Comparison of ENCODE assay signal across 8 mouse cellular contexts in genomic region chr2:23021721-23022120, GRCm38 (mm10). TPM values are rescaled to one million over a fixed set of nuclear protein-coding genes. Genes with fewer than 3 reads are reported as not detected.
DNase-seq lines count a peak whose midpoint lies in the region; TF ChIP-seq lines count a peak whose summit lies in the region.
"Had no signal": no experiment of that assay in that cellular context is flagged by ENCODE, and none has a peak within 500 bp of the region (broad histone marks: within the 10 kb centered on the region; RNA-seq: fewer than 3 reads in every experiment).

No protein-coding gene starts in this region.

- TF ChIP-seq CTCF in C2C12 (IDR thresholded peaks at IDR 0.05; ENCODE audit: control insufficient read depth, insufficient read depth, insufficient read length): no peak

- no peaks in the 10 kb centered on the region for H3K27me3 ChIP-seq in C2C12 (ENCODE audit: control insufficient read depth, insufficient read depth, insufficient read length)
- no peaks in the 10 kb centered on the region for H3K27me3 ChIP-seq in heart, embryonic 10.5 days (ENCODE audit: insufficient read depth, poor library complexity, severe bottlenecking)
- H3K27me3 ChIP-seq: hindbrain, embryonic 12.5 days had no signal

- H3ac ChIP-seq in C2C12 (ENCODE audit: control insufficient read depth, insufficient read length, low read depth): no peak overlapping the region

- peaks cover 100% of the 10 kb centered on the region for H3K79me2 ChIP-seq in C2C12 (ENCODE audit: control insufficient read depth, insufficient read depth)

- H3K79me3 ChIP-seq in C2C12 (ENCODE audit: low read depth): peaks cover 94% of the 10 kb centered on the region

- whole genome bisulfite sequencing in heart, embryonic 10.5 days: 48% methylated on average over 4 of the region's 4 CpGs

- no peak overlapping the region for H3K4me3 ChIP-seq in C2C12 (ENCODE audit: insufficient read depth, poor library complexity, severe bottlenecking)
- no peak overlapping the region for H3K4me3 ChIP-seq in heart, embryonic 10.5 days
- H3K4me3 ChIP-seq: hindbrain, embryonic 12.5 days had no signal

- peak; percentile 80 for DNase-seq in adrenal gland, adult 2 months
- peak; percentile 78 for DNase-seq in heart, embryonic 10.5 days (ENCODE audit: low spot score)
- DNase-seq in lung, postnatal 14 days: peak; percentile 46
- no peak for DNase-seq in natural killer cell, adult 2 months (ENCODE audit: low spot score in 2 of 2)
- DNase-seq in thymus, postnatal 4 days: no peak
- DNase-seq in frontal cortex, postnatal 25 days (ENCODE audit: low spot score in 2 of 2): no peak

- no peak overlapping the region for H3K27ac ChIP-seq in heart, embryonic 10.5 days
- H3K27ac ChIP-seq: hindbrain, embryonic 12.5 days had no signal

- peaks cover 18% of the 10 kb centered on the region for H3K36me3 ChIP-seq in C2C12 (ENCODE audit: control insufficient read depth, insufficient read depth)
- H3K36me3 ChIP-seq in heart, embryonic 10.5 days: no peaks in the 10 kb centered on the region; the same call in 1 of the 2 replicates
- H3K36me3 ChIP-seq: hindbrain, embryonic 12.5 days had no signal

- H3K4me1 ChIP-seq in heart, embryonic 10.5 days: peaks cover 6% of the 10 kb centered on the region; the same call in 1 of the 2 replicates
- H3K4me1 ChIP-seq: hindbrain, embryonic 12.5 days had no signal

- no peaks in the 10 kb centered on the region for H3K9me3 ChIP-seq in heart, embryonic 10.5 days
- H3K9me3 ChIP-seq: hindbrain, embryonic 12.5 days had no signal

TF ChIP-seq in C2C12, 6 proteins besides CTCF, POLR2A, EP300 and RAD21:
- TF ChIP-seq MYOG (IDR thresholded peaks at IDR 0.05; ENCODE audit: control insufficient read depth, extremely low read depth, insufficient read length): no peak
- peak; percentile 38 for TF ChIP-seq MAX (IDR thresholded peaks at IDR 0.05)

RNA-seq across cellular contexts. Expression of gene Abi1, which starts 18.3 kb away (rescaled TPM):
- polyA plus RNA-seq in C2C12 (2012; fragmentation: generic; extraction: Trizol): 22.0 TPM
- 10 to 100 TPM; 64.9 to 91.1 TPM for total RNA-seq in adrenal gland, adult 2 months (2021)
- polyA plus RNA-seq in adrenal gland, adult 2 months (2012; rRNA removed): 71.4 and 90.6 TPM in 2 replicates
- polyA plus RNA-seq in heart, embryonic 10.5 days (2016; fragmentation: Nextera tagmentation; extraction: Ambion mirVana): 33.3 and 34.7 TPM in 2 replicates

RNA-seq across cellular contexts. Expression of gene Acbd5, which starts 46.2 kb away (rescaled TPM):
- polyA plus RNA-seq in C2C12 (2012; fragmentation: generic; extraction: Trizol): 4.2 TPM
- 10 to 100 TPM; 79.4 to 82.5 TPM for total RNA-seq in adrenal gland, adult 2 months (2021)
- 9.4 and 12.1 TPM in 2 replicates for polyA plus RNA-seq in adrenal gland, adult 2 months (2012; rRNA removed)
- polyA plus RNA-seq in heart, embryonic 10.5 days (2016; fragmentation: Nextera tagmentation; extraction: Ambion mirVana): 26.2 and 29.6 TPM in 2 replicates

Comparison
In these comparisons a context has a peak if more than half of its experiments do, and no peak if none do; other contexts are left out.
1. DNase-seq: peak in adrenal gland, adult 2 months (single experiment), heart, embryonic 10.5 days (single experiment) and lung, postnatal 14 days (single experiment); none in natural killer cell, adult 2 months (0 of 2), thymus, postnatal 4 days (single experiment) and frontal cortex, postnatal 25 days (0 of 2).